Mouse (Mus musculus) stomach, embryonic 14.5 days (tissue): ENCODE measurements around the gene Rbpms2. TPM values are rescaled to one million over a fixed set of nuclear protein-coding genes. Genes with fewer than 3 reads are reported as not detected.
A peak's percentile ranks its signal among the peaks of the same experiment; 100 is the strongest.

ENCODE experiments used
- ATAC-seq: fragments of 200-750 bp; cut with Nextera tagmentation; 2 replicates; pipeline ENCODE4 v1.8.0; 2017; ENCODE audit warnings: low read depth, moderate TSS enrichment; ENCODE audit not compliant: insufficient number of reproducible peaks, insufficient read depth, low FRiP score
- H3K27ac ChIP-seq: fragments of 300-500 bp; sonication (generic); 2 replicates; pipeline ENCODE4 v1.5.1; 2014; ENCODE audit warnings: mild to moderate bottlenecking, low read length, moderate library complexity, mixed read lengths
- H3K27me3 ChIP-seq: fragments of 300-500 bp; sonication (generic); 2 replicates; pipeline ENCODE4 v1.6.1; 2014; ENCODE audit warnings: low read length, control low read depth, mixed read lengths; ENCODE audit not compliant: control insufficient read depth, insufficient read depth
- H3K36me3 ChIP-seq: fragments of 300-500 bp; sonication (generic); 2 replicates; pipeline ENCODE4 v1.6.1; 2014; ENCODE audit warnings: mild to moderate bottlenecking, control low read depth, low read length, moderate library complexity, mixed read lengths; ENCODE audit not compliant: control insufficient read depth, insufficient read depth
- H3K4me1 ChIP-seq: fragments of 300-500 bp; sonication (generic); 2 replicates; pipeline ENCODE4 v1.6.1; 2014; ENCODE audit warnings: low read length, control low read depth, mixed read lengths; ENCODE audit not compliant: control insufficient read depth, insufficient read depth
- H3K4me2 ChIP-seq: fragments of 300-500 bp; sonication (generic); replicated peaks from 2 replicates; pipeline ENCODE4 v1.6.1; 2014; ENCODE audit warnings: low read depth, low read length, control low read depth
- H3K4me3 ChIP-seq: fragments of 300-500 bp; sonication (generic); 2 replicates; pipeline ENCODE4 v1.5.1; 2014; ENCODE audit warnings: low read depth, low read length, control low read depth
- H3K9ac ChIP-seq: fragments of 300-500 bp; sonication (generic); replicated peaks from 2 replicates; pipeline ENCODE4 v1.6.1; 2014; ENCODE audit warnings: low read depth, mild to moderate bottlenecking, control low read depth, low read length, moderate library complexity, mixed read lengths
- H3K9me3 ChIP-seq: fragments of 300-500 bp; sonication (generic); 2 replicates; pipeline ENCODE4 v1.6.1; 2016; ENCODE audit warnings: low read depth, low read length, control low read depth; ENCODE audit not compliant: control insufficient read depth
- WGBS: fragments of 180-500 bp; shearing (Covaris S2); extraction: QIAGEN DNeasy Blood & Tissue Kit; methylation state at CpG from one replicate; pipeline ENCODE4 v1.1.7; 2014; 5-methylcytosine and 5-hydroxymethylcytosine counted together
- polyA plus RNA-seq: library from polyadenylated mRNA; unstranded; fragments of >200 nt; fragmentation: Nextera tagmentation; extraction: Ambion mirVana; gene quantifications from 2 replicates; pipeline ENCODE4 v1.2.1, GENCODE M21; 2014

Rbpms2 gene
- polyA plus RNA-seq, 1 experiment from 2014 or later, result 32.5 TPM

DNA sequence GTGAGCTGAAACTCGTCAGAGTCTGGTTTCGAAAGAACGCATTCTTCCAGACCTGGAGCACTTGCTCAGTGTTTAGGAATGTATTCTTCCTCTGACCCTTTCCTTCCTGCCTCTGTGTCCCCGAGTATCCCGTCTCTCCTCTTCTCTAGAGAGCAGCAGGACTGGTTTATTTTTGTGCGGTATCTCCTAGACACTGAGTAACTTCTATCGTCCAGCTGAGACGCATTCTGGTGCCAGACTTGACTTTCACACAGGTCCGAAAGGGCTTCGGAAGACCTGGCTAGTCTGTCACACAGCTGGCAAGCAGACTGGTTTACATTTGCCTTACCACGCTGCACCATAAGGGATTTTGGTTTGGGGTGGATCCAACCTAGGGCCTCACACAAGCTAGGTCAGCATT lies 43.5 kb downstream of the Rbpms2 start:
- H3K36me3 ChIP-seq, result no peaks in the 10 kb centered on the region
- no peak for ATAC-seq
- no peaks in the 10 kb centered on the region for H3K27me3 ChIP-seq
- no peak overlapping the region for H3K9ac ChIP-seq
- H3K4me2 ChIP-seq, result no peak overlapping the region
- H3K9me3 ChIP-seq, result no peaks in the 10 kb centered on the region
- 49% methylated on average over 11 of the region's 11 CpGs for WGBS
- peaks cover 16% of the 10 kb centered on the region for H3K4me1 ChIP-seq
- no peak overlapping the region for H3K4me3 ChIP-seq
- peak overlapping the region; percentile 27; the same call in 1 of the 2 replicates for H3K27ac ChIP-seq

DNA sequence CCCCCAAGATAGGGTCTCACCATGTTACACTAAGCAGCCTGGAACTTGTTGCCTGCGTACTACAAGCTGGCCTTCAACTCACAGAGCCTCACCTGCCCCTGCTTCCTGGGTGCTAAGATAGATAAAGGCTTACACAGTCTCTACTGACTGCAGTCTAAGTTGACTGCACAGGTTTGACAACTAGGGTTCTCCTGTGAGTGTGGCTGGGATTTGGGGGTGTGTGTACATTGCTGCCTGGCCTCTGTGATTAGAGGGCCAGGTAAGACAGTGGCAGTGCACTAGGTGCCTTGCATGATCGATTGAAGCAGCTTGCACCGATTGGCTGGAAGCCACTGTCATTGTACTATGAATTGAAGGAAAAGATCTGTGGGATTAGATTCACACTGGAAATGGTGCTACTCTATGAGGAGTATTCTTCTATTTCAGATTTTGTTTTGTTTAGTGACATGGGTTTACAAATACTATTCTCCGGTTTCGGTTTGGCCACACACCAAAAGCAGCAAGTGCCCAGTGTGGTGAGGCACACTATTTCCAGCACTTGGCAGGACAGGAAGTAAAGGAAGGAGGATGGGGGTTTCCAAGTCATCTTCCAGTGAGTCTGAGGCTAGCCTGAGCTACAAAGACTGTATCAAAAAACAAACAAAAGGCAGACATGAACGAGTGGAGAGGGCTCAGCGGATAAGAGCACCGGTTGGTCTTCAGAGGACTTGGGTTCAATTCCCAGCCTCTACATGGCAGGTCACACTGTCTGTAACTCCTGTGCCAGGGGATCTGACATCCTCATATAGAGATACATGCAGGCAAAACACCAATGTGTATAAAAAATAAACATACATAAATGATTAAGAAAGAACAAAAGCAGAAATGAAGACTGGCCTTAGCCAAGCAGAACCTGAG lies 46.3 kb downstream of the Rbpms2 start:
- H3K27me3 ChIP-seq, result no peaks in the 10 kb centered on the region
- H3K4me1 ChIP-seq, result peaks cover 42% of the 10 kb centered on the region
- no peaks in the 10 kb centered on the region for H3K9me3 ChIP-seq
- peak overlapping the region; percentile 57 for H3K4me3 ChIP-seq
- H3K9ac ChIP-seq, result 0 out of 2 replicates have a peak overlapping the region, but pooled peaks have one; percentile 62
- no peaks in the 10 kb centered on the region for H3K36me3 ChIP-seq
- H3K27ac ChIP-seq, result peak overlapping the region; percentile 21; the same call in 1 of the 2 replicates
- H3K4me2 ChIP-seq, result peak overlapping the region; percentile 94
- peak; percentile 4; the same call in 1 of the 2 replicates for ATAC-seq
- WGBS, result 54% methylated on average over 8 of the region's 8 CpGs

DNA sequence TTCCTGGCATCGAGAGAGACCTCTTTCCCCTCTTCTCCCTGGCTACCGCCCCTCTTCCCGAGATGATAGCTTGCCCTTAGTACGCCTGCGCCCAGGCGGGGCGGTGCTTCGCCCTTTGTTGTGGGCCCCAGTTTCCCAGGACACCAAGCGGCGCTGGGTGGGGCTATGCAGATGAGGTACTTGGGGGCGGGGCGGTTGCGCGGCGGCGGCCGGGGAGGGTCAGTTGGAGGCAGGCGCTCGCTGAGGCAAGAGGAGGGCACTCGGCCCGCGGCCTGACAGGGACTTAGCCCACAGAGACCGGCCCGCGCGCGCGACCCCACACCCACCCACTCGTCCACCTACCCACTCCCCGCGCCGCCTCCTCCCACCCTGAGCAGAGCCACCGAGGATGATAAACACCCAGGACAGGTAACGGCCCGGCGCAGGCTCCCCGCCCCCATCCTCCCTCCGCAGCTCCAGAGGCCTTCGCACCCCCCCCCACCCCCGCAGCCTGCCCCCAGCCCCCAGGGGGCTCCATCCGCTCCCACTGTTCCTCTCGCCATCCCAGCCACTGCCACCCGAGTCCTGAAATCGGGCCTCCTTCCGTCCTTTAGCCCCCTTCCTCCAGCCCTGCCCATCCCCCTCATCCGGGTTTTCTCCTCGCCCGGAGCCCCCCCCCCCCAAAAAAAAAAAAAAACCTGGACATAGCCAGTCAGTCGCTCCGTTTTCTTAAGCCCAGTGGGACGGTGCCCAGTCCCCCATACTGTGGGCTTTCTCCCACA lies 47.1 kb downstream of the Rbpms2 start:
- Histone ChIP-seq H3K4me2 (peak overlapping the region; percentile 94), H3K9me3 (no peaks in the 10 kb centered on the region), H3K4me1 (peaks cover 50% of the 10 kb centered on the region), H3K4me3 (peak overlapping the region; percentile 57), H3K27ac (peak overlapping the region; percentile 58; the same call in 1 of the 2 replicates), H3K9ac (peak overlapping the region; percentile 62), H3K27me3 (no peaks in the 10 kb centered on the region), H3K36me3 (no peaks in the 10 kb centered on the region)
- under 1% methylated on average over 47 of the region's 51 CpGs for WGBS
- peak; percentile 95 for ATAC-seq

DNA sequence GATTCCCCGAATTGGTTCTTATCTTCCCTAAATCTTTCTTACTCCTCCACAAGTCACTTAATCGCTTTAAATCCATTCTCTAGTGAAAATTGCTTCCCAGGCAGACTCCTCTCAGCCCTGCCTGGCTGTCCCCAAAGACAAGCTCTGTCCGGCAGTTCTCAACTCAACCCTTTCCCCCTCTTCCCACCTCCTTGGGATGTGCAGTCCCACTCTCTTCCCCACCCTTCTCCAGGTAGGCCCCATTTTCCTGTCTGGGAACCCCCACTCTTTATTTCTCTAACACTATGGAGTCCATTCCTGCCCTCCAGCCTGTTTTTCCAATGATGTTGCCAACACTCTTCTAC lies 47.6 kb downstream of the Rbpms2 start:
- Histone ChIP-seq H3K9ac (peak overlapping the region; percentile 62), H3K27ac (peak overlapping the region; percentile 58), H3K9me3 (no peaks in the 10 kb centered on the region), H3K27me3 (no peaks in the 10 kb centered on the region), H3K4me2 (peak overlapping the region; percentile 94), H3K4me3 (peak overlapping the region; percentile 57), H3K36me3 (no peaks in the 10 kb centered on the region), H3K4me1 (peaks cover 55% of the 10 kb centered on the region)
- ATAC-seq, result no peak
- WGBS, result 2% methylated on average over 3 of the region's 3 CpGs

DNA sequence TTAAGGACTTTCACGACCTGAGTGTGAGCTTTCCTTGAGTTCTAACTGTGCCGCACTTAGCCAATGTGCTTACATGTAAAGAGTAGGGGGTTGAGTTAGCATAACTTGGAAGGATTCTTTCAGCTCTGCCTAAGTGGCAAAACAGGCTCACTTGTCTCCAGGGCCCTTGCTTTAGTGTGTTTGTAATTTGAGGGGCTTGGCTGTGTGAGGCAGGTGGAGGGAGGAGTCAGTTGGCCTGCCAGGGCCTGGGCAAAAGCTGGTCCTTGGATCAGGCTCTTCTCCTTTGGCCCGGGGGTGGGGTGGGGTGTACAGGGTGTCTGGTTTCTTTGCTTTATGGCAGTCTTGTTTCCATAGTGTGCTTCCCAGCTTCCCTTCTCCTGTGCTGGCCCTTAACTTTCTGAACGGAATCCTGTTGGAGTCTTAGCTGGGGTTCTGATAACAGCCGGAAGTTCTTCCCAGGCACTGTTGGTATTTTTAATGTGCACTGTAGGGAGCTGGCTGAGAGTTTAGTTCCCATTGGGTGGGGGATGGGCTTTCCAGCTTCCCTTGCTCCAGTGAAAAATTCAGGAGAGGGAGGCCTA lies 49.8 kb downstream of the Rbpms2 start:
- peak; percentile 39; the same call in 1 of the 2 replicates for ATAC-seq
- H3K4me1 ChIP-seq, result peaks cover 55% of the 10 kb centered on the region

DNA sequence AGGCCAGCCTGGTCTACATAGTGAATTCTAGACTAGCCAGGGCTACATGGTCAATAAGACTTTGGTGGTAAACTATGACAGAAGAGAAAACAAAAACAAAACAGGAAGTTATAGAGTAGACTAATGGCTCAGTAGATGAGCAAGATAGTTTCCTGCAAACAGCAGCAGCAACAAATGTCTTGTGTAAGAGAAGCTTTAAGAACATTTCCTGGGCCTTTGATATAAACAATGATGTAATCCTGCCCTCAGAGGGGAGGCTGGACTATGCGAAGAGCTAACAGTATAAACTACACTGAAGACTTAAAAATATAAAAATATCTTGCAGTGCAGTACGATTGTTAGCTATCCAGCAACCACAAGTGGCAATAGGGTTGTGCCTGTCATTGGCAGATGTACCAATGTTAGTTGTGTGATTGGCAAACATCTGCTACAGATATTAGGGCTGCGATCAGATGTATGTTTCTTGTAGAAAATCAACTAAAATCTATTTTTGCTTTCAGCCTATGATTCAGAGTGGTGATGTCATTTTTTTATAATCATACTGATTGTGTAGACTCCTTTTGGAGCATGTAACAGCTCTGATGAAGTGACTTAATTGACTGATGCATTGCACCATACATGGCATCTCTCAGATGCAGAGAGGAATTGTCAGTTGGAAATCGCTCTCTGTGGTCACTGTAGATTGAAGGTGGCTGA lies 51.6 kb downstream of the Rbpms2 start:
- no peak for ATAC-seq
- Histone ChIP-seq H3K9me3 (no peaks in the 10 kb centered on the region), H3K27ac (peak overlapping the region; percentile 49; the same call in 1 of the 2 replicates), H3K36me3 (peaks cover under 1% of the 10 kb centered on the region; the same call in 1 of the 2 replicates), H3K4me1 (peaks cover 50% of the 10 kb centered on the region), H3K27me3 (no peaks in the 10 kb centered on the region), H3K4me2 (no peak overlapping the region; the same call in 1 of the 2 replicates), H3K4me3 (no peak overlapping the region), H3K9ac (no peak overlapping the region)
- 63% methylated on average over 4 of the region's 4 CpGs for WGBS

More for the DNA sequence above, 49.8 kb downstream of the Rbpms2 start:
- H3K36me3 ChIP-seq, result no peaks in the 10 kb centered on the region
- WGBS, result 10% methylated on average over 5 of the region's 5 CpGs
- H3K9ac ChIP-seq, result peak overlapping the region; percentile 14; the same call in 1 of the 2 replicates
- H3K27ac ChIP-seq, result peak overlapping the region; percentile 75
- peak overlapping the region; percentile 94 for H3K4me2 ChIP-seq
- peak overlapping the region; percentile 16 for H3K4me3 ChIP-seq
- no peaks in the 10 kb centered on the region for H3K9me3 ChIP-seq
- no peaks in the 10 kb centered on the region for H3K27me3 ChIP-seq

DNA sequence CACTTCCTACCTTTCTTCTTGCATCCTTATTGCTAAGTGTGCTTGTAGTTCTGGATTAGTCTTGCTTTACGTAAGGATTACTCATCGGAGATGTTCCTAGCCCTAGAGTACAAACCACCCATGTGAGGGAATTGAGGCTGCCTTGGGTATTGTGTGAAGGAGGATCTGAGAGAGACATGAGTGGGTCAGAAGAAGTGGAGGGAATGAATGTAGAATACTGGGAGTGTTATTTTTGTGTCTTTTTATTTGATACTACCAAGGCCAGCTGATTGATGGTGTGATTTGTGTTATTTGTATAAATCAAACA lies 52.1 kb downstream of the Rbpms2 start:
- Histone ChIP-seq H3K4me3 (no peak overlapping the region), H3K36me3 (peaks cover 6% of the 10 kb centered on the region), H3K4me1 (peaks cover 50% of the 10 kb centered on the region), H3K4me2 (no peak overlapping the region), H3K9ac (no peak overlapping the region), H3K27ac (0 out of 2 replicates have a peak overlapping the region, but pooled peaks have one; percentile 40), H3K27me3 (no peaks in the 10 kb centered on the region), H3K9me3 (no peaks in the 10 kb centered on the region)
- 83% methylated on average over 2 of the region's 2 CpGs for WGBS
- ATAC-seq, result no peak

DNA sequence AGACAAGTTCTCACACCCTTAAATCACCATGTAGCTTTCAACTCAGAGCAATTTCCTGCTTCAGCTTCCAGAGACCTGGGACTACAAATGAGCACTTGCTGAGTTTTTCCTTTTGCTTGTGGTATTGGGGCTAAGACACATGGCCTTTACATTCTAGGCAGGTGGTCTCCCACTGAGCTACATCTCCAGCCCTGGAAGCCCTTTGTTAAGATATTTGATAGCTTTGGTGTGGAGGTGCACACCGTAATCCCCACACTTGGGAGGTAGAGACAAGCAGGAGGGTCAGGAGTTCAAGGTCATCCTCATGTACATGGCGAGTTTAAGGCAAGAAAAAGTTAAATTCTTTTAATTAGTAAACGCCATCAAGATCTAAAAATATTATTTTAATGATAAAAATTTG lies 52.7 kb downstream of the Rbpms2 start:
- H3K4me1 ChIP-seq, result peaks cover 49% of the 10 kb centered on the region
- H3K4me2 ChIP-seq, result no peak overlapping the region
- H3K9me3 ChIP-seq, result no peaks in the 10 kb centered on the region
- H3K36me3 ChIP-seq, result peaks cover 7% of the 10 kb centered on the region
- no peak overlapping the region for H3K9ac ChIP-seq
- H3K4me3 ChIP-seq, result no peak overlapping the region
- no peaks in the 10 kb centered on the region for H3K27me3 ChIP-seq
- no peak overlapping the region for H3K27ac ChIP-seq
- 79% methylated on average over 3 of the region's 3 CpGs for WGBS
- no peak for ATAC-seq
